In the genomic region with DNA sequence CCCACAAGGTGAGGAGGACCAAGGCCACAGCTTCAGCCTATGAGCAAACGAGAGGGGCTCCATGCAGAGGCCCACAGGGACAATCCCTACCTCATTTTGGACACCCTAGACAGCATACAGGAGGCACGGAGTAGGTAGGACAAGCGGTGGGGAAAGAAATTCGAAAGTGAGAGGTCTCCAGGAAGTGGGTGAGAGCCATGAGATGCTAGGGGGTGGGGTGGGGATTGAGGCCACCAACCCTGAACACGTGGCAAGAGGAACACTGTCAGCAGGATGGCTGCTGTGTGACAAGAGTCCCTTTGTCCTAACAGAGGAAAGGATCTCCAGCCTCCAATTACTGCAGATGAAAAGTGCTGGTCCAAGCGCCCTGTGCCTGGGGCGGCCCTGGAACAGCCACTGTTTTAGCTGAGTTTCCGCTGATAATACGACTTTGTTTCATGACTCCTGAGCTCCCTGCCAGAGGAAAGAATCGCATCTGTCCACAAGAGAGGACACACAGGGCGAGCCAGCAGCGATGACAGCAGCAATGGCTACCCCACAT, we compare ENCODE assay signal across 14 mouse cellular contexts.
DNase-seq lines count a peak whose midpoint lies in the region; ATAC-seq lines count a peak whose summit lies in the region.
"Had no signal": no experiment of that assay in that cellular context is flagged by ENCODE, and none has a peak within 500 bp of the region (broad histone marks: within the 10 kb centered on the region; RNA-seq: fewer than 3 reads in every experiment).

No protein-coding gene starts in this region.

- 0 out of 2 replicates have a peak, but pooled peaks cover 2% of the 10 kb centered on the region for H3K36me3 ChIP-seq in limb, embryonic 10.5 days
- H3K36me3 ChIP-seq: limb, embryonic 12.5 days had no signal

- peak; percentile 49 for DNase-seq in layer of hippocampus, adult 11-12 months (ENCODE audit: low spot score)
- DNase-seq in layer of hippocampus, postnatal 25 days (ENCODE audit: extremely low spot score in 1 of 2, low spot score in 1 of 2), result no peak
- DNase-seq in brain, adult 2 months (ENCODE audit: low read depth, low spot score), result peak; percentile 88
- DNase-seq in limb, embryonic 10.5 days (ENCODE audit: low spot score), result no peak
- no peak for DNase-seq in kidney, adult 18-20 months
- no peak for DNase-seq in c-Kit-positive CD71-positive TER-119-positive erythroid progenitor cells, embryonic 14.5 days (ENCODE audit: low spot score)
- DNase-seq: cerebellum, adult 8-10 months; gastrocnemius, postnatal 14 days had no signal

- no peak overlapping the region for H3K4me3 ChIP-seq in limb, embryonic 10.5 days
- H3K4me3 ChIP-seq: embryonic facial prominence, embryonic 13.5 days; forebrain, embryonic 13.5 days; limb, embryonic 12.5 days had no signal

- H3K4me1 ChIP-seq in limb, embryonic 10.5 days, result peaks cover 17% of the 10 kb centered on the region

- H3K9me3 ChIP-seq in limb, embryonic 10.5 days (replicated peaks), result no peaks in the 10 kb centered on the region
- H3K9me3 ChIP-seq: embryonic facial prominence, embryonic 13.5 days; forebrain, embryonic 13.5 days; limb, embryonic 12.5 days had no signal

- ATAC-seq in CD4-positive, CD25-positive, alpha-beta regulatory T cell, adult 4 months, result peak; percentile 75
- no peak for ATAC-seq in granulocyte monocyte progenitor cell, adult 5-6 weeks (replicated peaks; ENCODE audit: poor library complexity, severe bottlenecking)
- ATAC-seq: forebrain, embryonic 13.5 days; hindbrain, embryonic 16.5 days had no signal

- H3K27ac ChIP-seq in limb, embryonic 10.5 days, result 0 out of 2 replicates have a peak overlapping the region, but pooled peaks have one; percentile 0
- H3K27ac ChIP-seq: embryonic facial prominence, embryonic 13.5 days; forebrain, embryonic 13.5 days; limb, embryonic 12.5 days had no signal

- 84% methylated on average over 12 of the region's 12 CpGs for WGBS in limb, embryonic 10.5 days

- H3K27me3 ChIP-seq in limb, embryonic 10.5 days (ENCODE audit: low read depth, poor library complexity, severe bottlenecking), result no peaks in the 10 kb centered on the region
- H3K27me3 ChIP-seq: embryonic facial prominence, embryonic 13.5 days; forebrain, embryonic 13.5 days; limb, embryonic 12.5 days had no signal

Comparison
In these comparisons a context has a peak if more than half of its experiments do, and no peak if none do; other contexts are left out.
1. DNase-seq: peak in layer of hippocampus, adult 11-12 months (single experiment) and brain, adult 2 months (single experiment); none in layer of hippocampus, postnatal 25 days (0 of 2), limb, embryonic 10.5 days (single experiment), kidney, adult 18-20 months (single experiment) and c-Kit-positive CD71-positive TER-119-positive erythroid progenitor cells, embryonic 14.5 days (single experiment).